Mouse (Mus musculus) ES-E14 (cell line): ENCODE data around the gene Pla2g2d.

Experiments
- MAFK ChIP-seq: IDR thresholded peaks from 2 replicates; pipeline ENCODE4 v1.6.1; 2014; ENCODE audit warnings: mild to moderate bottlenecking, low read depth, low read length, inconsistent platforms; ENCODE audit not compliant: insufficient read depth
- ZC3H11A ChIP-seq: IDR thresholded peaks from 2 replicates; pipeline ENCODE4 v1.6.1; 2012; ENCODE audit warnings: low read depth, mild to moderate bottlenecking, inconsistent platforms, low read length, borderline replicate concordance
- ZNF384 ChIP-seq: IDR thresholded peaks from 2 replicates; pipeline ENCODE4 v1.6.1; 2012; ENCODE audit warnings: low read depth, low read length, inconsistent platforms

GRCm38 (mm10) chr4:138753608-138754007 is 21.9 kb upstream of the Pla2g2d start:
- no peak for TF ChIP-seq MAFK
- no peak for TF ChIP-seq ZNF384
- TF ChIP-seq ZC3H11A = no peak
